Comparison of ENCODE assay signal across 23 mouse cellular contexts in the genomic region with DNA sequence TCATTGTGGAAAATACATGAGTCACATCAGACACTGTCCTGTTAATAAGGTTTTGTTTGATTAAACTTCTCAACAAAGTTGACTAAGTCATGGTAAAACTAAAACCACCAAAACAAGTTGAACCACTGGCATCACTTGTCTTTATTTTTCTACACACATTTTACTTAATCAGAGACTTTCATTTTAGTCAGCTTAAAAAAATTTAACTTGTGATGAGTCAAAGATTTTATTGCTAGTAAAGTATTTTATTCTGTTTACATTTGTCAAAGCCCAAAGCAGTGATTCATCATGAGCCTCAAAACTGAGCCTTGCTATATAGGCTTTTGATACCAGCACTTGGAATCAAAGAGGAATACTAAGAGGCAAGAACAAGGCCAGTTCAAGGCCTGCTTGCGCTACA.
"Had no signal": no experiment of that assay in that cellular context is flagged by ENCODE, and none has a peak within 500 bp of the region (broad histone marks: within the 10 kb centered on the region; RNA-seq: fewer than 3 reads in every experiment).

No protein-coding gene starts in this region.

- H3K4me2 ChIP-seq: kidney, embryonic 15.5 days; limb, embryonic 12.5 days; limb, embryonic 15.5 days; liver, embryonic 11.5 days; lung, embryonic 14.5 days; midbrain, embryonic 13.5 days had no signal

- H3K27me3 ChIP-seq: kidney, embryonic 15.5 days; limb, embryonic 12.5 days; limb, embryonic 15.5 days; megakaryocyte, embryonic 14.5 days; midbrain, embryonic 13.5 days had no signal

- H3K9me3 ChIP-seq: kidney, embryonic 15.5 days; limb, embryonic 12.5 days; limb, embryonic 15.5 days; megakaryocyte, embryonic 14.5 days; midbrain, embryonic 10.5 days; midbrain, embryonic 13.5 days had no signal

- DNase-seq: kidney, adult 8-10 months; kidney, postnatal 10 days; kidney, postnatal 36 days; left cerebral cortex, postnatal 4 days; liver, postnatal 0 days; lung, embryonic 14.5 days; right cerebral cortex, adult 18-20 months; right cerebral cortex, postnatal 14 days; right cerebral cortex, postnatal 4 days; thymus, adult 2 months; thymus, postnatal 14 days; thymus, postnatal 4 days had no signal

- H3K36me3 ChIP-seq: kidney, embryonic 15.5 days; limb, embryonic 12.5 days; limb, embryonic 15.5 days; midbrain, embryonic 10.5 days; midbrain, embryonic 13.5 days had no signal

- H3K4me1 ChIP-seq: kidney, embryonic 15.5 days; limb, embryonic 12.5 days; limb, embryonic 15.5 days; megakaryocyte, embryonic 14.5 days; midbrain, embryonic 10.5 days; midbrain, embryonic 13.5 days had no signal

- H3K9ac ChIP-seq: kidney, embryonic 15.5 days; limb, embryonic 12.5 days; limb, embryonic 15.5 days; liver, embryonic 14.5 days; liver, postnatal 0 days; lung, embryonic 14.5 days; midbrain, embryonic 13.5 days had no signal

- H3K27ac ChIP-seq: kidney, embryonic 15.5 days; limb, embryonic 12.5 days; limb, embryonic 15.5 days; liver, embryonic 14.5 days; midbrain, embryonic 10.5 days; midbrain, embryonic 13.5 days; stomach, postnatal 0 days had no signal

- ATAC-seq: liver, postnatal 0 days; lung, postnatal 0 days; midbrain, embryonic 13.5 days; midbrain, embryonic 16.5 days had no signal

- H3K4me3 ChIP-seq: kidney, embryonic 15.5 days; limb, embryonic 12.5 days; limb, embryonic 15.5 days; megakaryocyte, embryonic 14.5 days; midbrain, embryonic 10.5 days; midbrain, embryonic 13.5 days had no signal
